Mouse (Mus musculus): ENCODE data around the gene Slc31a1.

The Slc31a1 gene

GRCm38 (mm10) chr4:62360088-62360804 lies at the start of gene Slc31a1, which contains the start of gene Fkbp15:
Gene Slc31a1 (plus strand): TSS chr4:62360727.
Gene Fkbp15 (minus strand): TSS chr4:62360548.
- peak; percentile 98 for DNase-seq (ENCODE audit: low read depth, low spot score)

- no peak for DNase-seq (ENCODE audit: low read depth, low spot score)
These were observed 47.7 kb upstream of the Slc31a1 start for GRCm38 (mm10) chr4:62312821-62313220.

- DNase-seq (ENCODE audit: low read depth, low spot score), result no peak
These were observed 46.8 kb upstream of the Slc31a1 start for GRCm38 (mm10) chr4:62313641-62314211.

- DNase-seq (ENCODE audit: low read depth, low spot score), result no peak
These were observed 46.0 kb upstream of the Slc31a1 start for GRCm38 (mm10) chr4:62314516-62314915.

- no peak for DNase-seq (ENCODE audit: low read depth, low spot score)
These were observed 44.1 kb upstream of the Slc31a1 start for GRCm38 (mm10) chr4:62316456-62316855.

GRCm38 (mm10) chr4:62318294-62318693 lies 42.2 kb upstream of the Slc31a1 start:
- DNase-seq (ENCODE audit: low read depth, low spot score), result no peak

- peak; percentile 35 for DNase-seq (ENCODE audit: low read depth, low spot score)
These were observed 37.8 kb upstream of the Slc31a1 start for GRCm38 (mm10) chr4:62322684-62323083.

- DNase-seq (ENCODE audit: low read depth, low spot score), result no peak
These were observed 34.4 kb upstream of the Slc31a1 start for GRCm38 (mm10) chr4:62326111-62326510.

GRCm38 (mm10) chr4:62328941-62329660 lies 31.4 kb upstream of the Slc31a1 start:
- DNase-seq (ENCODE audit: low read depth, low spot score), result no peak

- DNase-seq (ENCODE audit: low read depth, low spot score), result no peak
These were observed 28.6 kb upstream of the Slc31a1 start for GRCm38 (mm10) chr4:62331977-62332376.

- no peak for DNase-seq (ENCODE audit: low read depth, low spot score)
These were observed 22.0 kb upstream of the Slc31a1 start for GRCm38 (mm10) chr4:62338536-62338935.

GRCm38 (mm10) chr4:62344000-62344399 lies 16.5 kb upstream of the Slc31a1 start:
- no peak for DNase-seq (ENCODE audit: low read depth, low spot score)

- no peak for DNase-seq (ENCODE audit: low read depth, low spot score)
These were observed 14.7 kb upstream of the Slc31a1 start for GRCm38 (mm10) chr4:62345827-62346226.

GRCm38 (mm10) chr4:62347605-62348328 lies 12.8 kb upstream of the Slc31a1 start:
- DNase-seq (ENCODE audit: low read depth, low spot score), result peak; percentile 18

- DNase-seq (ENCODE audit: low read depth, low spot score), result peak; percentile 53
These were observed 12.2 kb upstream of the Slc31a1 start for GRCm38 (mm10) chr4:62348329-62348705.

GRCm38 (mm10) chr4:62349371-62349770 lies 11.2 kb upstream of the Slc31a1 start:
- DNase-seq (ENCODE audit: low read depth, low spot score), result peak; percentile 15

GRCm38 (mm10) chr4:62357631-62358148 lies 2.8 kb upstream of the Slc31a1 start:
- no peak for DNase-seq (ENCODE audit: low read depth, low spot score)

- no peak for DNase-seq (ENCODE audit: low read depth, low spot score)
These were observed 1.2 kb upstream of the Slc31a1 start for GRCm38 (mm10) chr4:62359256-62359775.

GRCm38 (mm10) chr4:62360805-62361455 lies 403 bp downstream of the Slc31a1 start:
- DNase-seq (ENCODE audit: low read depth, low spot score), result no peak

- no peak for DNase-seq (ENCODE audit: low read depth, low spot score)
These were observed 1.0 kb downstream of the Slc31a1 start for GRCm38 (mm10) chr4:62361571-62361970.

- DNase-seq (ENCODE audit: low read depth, low spot score), result no peak
These were observed 1.5 kb downstream of the Slc31a1 start for GRCm38 (mm10) chr4:62361997-62362396.
